Mouse (Mus musculus): ENCODE results near the gene Col19a1.

Gene Col19a1

GRCm38 (mm10) chr1:24316490-24316889 lies 270.8 kb downstream of the Col19a1 start:
- no peak for DNase-seq (ENCODE audit: low spot score in 2 of 2)

DNA sequence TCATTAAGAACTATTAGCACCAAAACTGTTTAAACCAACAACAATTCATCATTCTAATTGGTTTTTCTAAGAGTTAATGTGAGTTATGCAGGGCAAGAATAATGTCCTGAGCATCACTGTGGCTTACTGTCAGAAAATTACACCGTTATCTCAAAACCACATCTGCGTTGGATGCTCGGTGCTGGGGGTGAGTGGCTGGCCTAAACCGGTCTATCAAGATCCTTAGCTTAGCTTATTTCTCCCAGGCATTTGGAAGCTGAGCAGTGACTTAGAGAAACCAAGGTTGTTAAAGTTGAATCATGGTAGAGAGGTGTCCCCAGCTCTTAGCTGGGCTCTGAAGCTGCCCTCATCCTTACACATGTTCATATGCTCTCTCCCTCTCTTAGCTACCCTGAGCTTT lies 276.4 kb downstream of the Col19a1 start:
- DNase-seq (ENCODE audit: low spot score in 2 of 2): no peak

- no peak for DNase-seq (ENCODE audit: low spot score in 2 of 2)
Observed at GRCm38 (mm10) chr1:24310193-24310592, 277.1 kb downstream of the Col19a1 start.

DNA sequence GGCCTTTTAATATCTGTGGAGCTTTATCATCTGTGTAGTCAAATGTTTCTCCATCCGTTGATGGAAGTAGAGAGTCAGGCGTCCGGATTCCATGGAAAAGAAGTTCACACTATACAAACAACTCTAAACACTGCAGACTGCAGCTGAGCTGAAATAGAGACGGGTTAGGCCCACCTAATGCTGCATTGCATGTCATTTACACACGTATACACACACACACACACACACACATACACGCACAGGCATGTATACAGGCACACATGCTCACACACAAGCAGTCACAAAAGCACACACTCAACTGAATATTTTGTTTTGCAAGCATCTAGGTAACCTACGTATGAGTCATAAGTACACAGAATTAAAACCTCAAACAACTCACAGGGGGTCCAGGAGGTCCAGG lies 284.2 kb downstream of the Col19a1 start:
- DNase-seq (ENCODE audit: low spot score in 2 of 2): no peak

- peak; percentile 22 to 62 for DNase-seq (ENCODE audit: low spot score in 2 of 2)
Observed at GRCm38 (mm10) chr1:24302674-24303073, 284.6 kb downstream of the Col19a1 start.

GRCm38 (mm10) chr1:24300700-24301099 lies 286.6 kb downstream of the Col19a1 start:
- no peak for DNase-seq (ENCODE audit: low spot score in 2 of 2)

DNA sequence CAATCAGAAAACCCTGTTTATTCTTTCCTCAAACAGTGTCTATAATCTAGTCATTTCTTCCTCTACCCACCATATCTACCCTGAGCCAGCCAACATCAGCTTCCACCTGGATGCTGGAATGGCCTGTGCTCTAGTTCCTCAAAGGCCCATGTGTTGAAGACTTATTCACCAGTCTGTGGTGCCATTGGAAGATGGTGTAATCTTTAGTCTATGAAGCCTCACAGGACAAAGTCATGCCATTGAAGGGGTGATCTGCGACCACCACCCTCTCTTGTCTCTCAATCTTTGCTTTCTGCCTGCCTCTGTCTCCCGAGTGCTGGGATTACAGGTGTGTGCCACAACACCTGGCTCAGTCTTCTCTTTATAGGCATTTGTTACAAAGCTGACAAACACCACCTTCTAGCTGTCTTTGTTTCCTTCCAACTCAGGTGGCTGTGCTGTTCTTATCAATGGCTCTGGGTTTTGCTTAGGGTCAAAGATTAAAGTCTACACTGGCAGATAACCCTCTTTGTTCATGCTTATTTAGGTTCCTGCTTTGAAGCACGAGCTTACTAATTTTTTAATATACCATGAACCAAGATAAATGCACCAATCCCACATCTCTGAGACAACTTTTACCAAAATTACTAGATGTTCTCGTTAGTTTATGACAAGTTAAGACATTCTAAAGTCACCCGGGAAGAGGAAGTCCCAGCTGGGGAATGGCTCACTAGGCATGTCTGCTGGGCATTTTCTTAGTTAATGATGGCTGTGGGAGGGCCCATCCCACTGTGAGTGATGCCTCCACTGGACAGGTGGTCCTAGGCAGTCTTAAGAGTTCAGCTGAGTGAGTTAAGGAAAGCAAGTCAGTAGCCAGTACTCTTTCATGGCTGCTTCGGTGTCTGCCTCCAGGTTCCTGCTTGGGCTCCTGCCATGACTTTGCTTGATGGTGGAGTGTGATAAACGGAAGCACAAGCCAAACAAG lies 292.0 kb downstream of the Col19a1 start:
- no peak for DNase-seq (ENCODE audit: low spot score in 2 of 2)

DNA sequence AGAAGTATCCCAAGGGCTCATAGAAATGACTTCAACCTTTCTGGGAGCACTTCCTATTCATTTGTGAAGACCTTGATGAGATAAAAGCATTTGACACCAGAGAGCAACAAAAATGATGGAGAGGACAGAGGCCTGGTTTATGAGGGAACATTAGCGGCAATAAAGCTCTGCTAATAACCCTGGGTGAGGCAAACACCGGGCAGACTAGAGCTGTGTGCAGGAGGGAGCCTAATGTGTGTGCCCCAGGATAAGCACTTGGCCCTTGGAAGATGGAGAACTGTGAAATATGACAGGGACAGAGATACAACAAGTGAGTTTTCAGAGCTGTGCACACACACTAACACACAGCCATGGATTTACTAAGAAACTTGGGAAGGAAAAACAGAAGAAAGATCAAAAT lies 294.8 kb downstream of the Col19a1 start:
- DNase-seq (ENCODE audit: low spot score in 2 of 2): no peak

- no peak for DNase-seq (ENCODE audit: low spot score in 2 of 2)
Observed at GRCm38 (mm10) chr1:24286360-24286759, 300.9 kb downstream of the Col19a1 start.

DNA sequence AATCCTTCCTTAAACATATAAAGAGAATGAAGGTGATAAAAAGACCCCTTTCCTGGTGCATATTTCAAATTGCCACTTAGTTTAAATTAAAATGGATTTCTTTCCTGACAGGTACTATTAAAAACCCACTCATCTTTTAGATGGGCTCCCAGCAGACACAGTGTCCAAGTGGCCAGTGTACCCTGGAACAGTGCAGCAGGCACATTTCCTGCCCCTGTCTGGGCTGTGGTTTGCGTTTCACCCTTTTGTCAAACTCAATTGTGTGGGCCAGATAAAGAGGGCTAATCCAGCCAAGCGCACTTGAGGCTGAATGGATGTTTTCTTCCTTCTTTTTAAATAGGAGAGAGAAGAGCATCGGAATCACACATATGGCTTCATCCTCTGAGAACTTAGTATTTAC lies 320.2 kb downstream of the Col19a1 start:
- no peak for DNase-seq (ENCODE audit: low spot score in 2 of 2)

GRCm38 (mm10) chr1:24261181-24261580 lies 326.1 kb downstream of the Col19a1 start:
- no peak for DNase-seq (ENCODE audit: low spot score in 2 of 2)

DNA sequence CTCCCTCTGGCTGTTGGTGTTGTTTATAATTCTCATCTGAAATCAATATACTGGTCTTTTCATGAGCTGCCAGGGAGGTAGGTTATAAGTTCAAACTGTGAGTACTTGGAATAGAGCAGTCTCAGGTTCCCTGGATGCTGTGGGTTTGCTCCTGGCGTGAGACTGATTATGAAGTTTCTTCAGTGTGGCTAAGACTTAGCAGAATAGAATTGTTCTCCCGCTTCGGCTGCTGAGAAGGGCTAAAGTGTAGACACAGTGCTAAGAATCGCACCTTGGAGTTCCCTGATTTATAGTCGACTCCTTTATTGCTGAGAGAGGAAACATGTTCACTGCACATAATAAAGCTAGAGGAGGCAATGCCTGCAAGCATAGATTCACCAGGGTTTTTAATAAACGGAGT lies 327.9 kb downstream of the Col19a1 start:
- no peak for DNase-seq (ENCODE audit: low spot score in 2 of 2)

GRCm38 (mm10) chr1:24257961-24258360 lies 329.3 kb downstream of the Col19a1 start:
- no peak for DNase-seq (ENCODE audit: low spot score in 2 of 2)

GRCm38 (mm10) chr1:24249105-24249664 lies 338.1 kb downstream of the Col19a1 start:
- no peak for DNase-seq (ENCODE audit: low spot score in 2 of 2)

DNA sequence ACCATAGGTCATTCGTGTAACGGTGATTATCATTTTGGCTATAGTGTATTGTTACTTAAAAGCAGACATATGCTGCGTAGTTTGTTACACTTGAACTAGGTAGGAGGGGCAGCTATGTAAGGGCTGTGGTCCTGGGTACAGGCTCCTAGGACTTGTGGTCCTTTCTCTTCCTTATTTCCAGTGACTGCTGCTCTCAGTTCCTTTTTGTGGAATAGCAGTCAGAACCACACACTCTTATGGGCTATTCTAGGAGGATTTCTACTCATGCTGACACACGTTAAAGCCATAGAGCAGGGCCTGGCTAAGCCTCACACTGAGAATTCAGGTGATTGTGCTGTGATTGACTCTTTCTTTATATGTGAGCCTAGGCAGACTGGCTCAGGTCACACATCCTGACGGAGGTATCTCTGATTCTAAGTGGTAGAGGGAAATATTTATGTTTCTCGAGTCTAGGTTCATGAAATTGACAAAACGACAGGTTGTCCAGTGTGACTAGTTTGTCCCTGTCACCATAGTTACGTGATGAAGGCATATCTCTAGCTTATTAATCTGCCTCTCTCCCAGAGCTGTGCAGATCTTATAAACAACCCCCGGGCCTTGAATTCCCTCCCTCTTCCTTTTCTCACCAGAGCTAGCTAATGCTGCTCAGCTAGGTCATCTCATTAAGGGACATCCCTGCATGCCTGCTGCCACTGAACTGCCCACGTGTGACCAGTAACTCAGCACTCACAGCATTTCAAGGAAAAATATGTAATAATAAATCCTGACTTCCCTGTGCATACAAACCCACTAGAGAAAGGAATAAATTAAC lies 338.8 kb downstream of the Col19a1 start:
- no peak for DNase-seq (ENCODE audit: low spot score in 2 of 2)

DNA sequence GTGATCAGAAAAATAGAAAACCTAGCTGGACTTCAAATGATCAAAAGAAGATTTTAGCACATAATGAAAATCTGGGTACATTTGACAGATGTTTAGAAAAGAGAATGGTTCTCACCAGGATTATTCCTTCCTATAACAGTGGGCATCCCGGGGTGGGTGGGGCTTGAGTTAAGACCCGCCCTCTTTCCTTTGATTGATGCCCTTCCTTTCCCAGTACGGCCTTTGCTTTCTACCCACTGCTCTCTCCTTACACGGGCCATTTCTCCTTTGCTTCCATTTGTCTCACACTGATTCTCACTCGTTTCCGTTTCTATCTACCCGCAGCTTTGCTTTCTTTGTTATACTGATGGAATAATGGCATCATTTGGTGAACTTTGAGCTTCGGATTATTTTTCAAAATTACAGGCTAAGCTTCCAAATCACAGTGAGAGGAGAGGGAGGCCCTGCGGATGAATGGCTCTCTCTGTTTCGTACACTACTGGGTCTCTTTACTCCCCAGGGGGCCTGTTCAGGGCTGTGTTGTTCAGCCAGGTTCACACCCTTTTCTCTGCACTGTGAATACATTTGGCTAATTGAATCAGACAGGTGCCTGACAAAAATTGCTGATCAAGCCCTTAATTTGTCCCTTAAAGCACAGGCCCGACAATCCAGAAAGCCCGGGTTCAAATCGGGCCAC lies 341.4 kb downstream of the Col19a1 start:
- DNase-seq (ENCODE audit: low spot score in 2 of 2): no peak

DNA sequence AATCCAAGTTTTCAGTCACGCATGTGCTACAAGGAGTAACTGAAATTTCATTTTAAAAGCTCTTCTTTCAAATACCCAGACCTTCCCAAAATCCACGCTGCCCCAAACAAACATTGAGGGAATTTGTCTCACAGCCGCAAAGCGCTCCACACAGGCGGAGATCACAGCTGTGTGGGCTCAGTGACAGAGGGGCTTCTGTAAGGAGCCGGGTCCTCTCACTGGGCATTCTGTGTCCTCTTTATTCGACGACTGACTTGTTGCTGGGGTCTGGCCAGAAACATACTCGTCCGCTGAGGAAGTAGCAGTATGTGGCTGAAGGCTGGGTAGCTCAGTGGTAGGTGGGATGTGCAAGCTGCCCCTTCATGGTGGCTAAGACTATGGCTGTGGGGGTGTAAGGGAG lies 342.3 kb downstream of the Col19a1 start:
- DNase-seq (ENCODE audit: low spot score in 2 of 2): no peak

DNA sequence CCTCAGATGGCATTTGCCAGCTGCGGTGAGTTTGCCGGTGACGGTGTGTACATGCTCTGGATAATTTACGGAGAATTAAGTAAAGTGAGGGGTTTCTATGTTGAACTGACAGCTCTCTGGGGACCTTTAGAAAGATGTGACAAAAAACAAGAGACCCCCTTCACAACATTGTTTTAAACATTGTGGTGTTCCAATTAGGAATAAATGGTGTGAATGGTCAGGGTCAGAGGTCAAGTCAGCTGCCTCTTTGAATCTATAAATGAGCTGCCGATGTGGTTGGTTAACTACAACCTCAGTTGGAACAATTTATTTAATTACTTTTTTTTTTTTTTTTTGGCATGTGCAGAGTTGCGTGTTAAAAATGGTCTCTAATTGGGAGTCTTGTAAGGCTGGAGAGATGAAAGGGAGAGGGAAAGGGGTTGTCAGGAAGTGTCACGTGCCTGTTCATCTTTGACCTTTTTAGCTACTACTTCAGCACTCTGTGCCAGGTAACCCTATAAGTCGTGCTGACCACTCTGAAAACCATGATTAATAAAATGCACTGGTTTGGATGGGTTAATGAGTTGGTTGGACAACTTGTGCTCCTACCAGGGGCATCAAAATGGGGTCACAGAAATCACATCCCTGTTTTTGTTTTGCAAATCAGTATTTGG lies 347.1 kb downstream of the Col19a1 start:
- DNase-seq (ENCODE audit: low spot score in 2 of 2): no peak

DNA sequence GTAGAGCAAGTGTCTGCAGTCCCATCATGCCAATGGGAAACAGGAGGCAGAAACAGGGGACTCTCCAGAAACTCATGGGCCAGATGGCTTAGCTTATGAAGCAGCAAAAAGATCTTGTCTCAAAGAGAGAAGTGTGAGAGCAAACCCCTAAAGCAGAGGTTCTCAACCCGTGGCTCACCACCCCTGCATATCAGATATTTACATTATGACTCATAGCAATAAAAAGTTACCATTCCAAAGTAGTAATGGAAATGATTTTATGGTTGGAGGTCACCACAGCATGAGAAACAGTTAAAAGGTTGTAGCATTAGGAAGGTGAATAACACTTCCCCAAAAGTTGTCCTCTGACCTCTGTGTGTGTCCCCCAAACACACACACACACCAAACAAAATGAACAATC lies 350.9 kb downstream of the Col19a1 start:
- no peak for DNase-seq (ENCODE audit: low spot score in 2 of 2)

- no peak for DNase-seq (ENCODE audit: low spot score in 2 of 2)
Observed at GRCm38 (mm10) chr1:24231504-24232270, 355.6 kb downstream of the Col19a1 start.

- DNase-seq (ENCODE audit: low spot score in 2 of 2): no peak
Observed at GRCm38 (mm10) chr1:24230428-24230827, 356.8 kb downstream of the Col19a1 start.

Measured in frontal cortex, postnatal 10 days (tissue).